Mouse (Mus musculus) cerebellum, adult 11 months (tissue): ENCODE measurements around the gene Wdr59.
"Not testable (repeated sequence)": the region's sequence is repeated elsewhere in the genome, so short reads cannot be mapped to it uniquely, and the experiment has no call there.

Source experiments
- DNase-seq: peaks from one replicate; pipeline ENCODE4 v3.0.0; 2022

The Wdr59 gene

DNA sequence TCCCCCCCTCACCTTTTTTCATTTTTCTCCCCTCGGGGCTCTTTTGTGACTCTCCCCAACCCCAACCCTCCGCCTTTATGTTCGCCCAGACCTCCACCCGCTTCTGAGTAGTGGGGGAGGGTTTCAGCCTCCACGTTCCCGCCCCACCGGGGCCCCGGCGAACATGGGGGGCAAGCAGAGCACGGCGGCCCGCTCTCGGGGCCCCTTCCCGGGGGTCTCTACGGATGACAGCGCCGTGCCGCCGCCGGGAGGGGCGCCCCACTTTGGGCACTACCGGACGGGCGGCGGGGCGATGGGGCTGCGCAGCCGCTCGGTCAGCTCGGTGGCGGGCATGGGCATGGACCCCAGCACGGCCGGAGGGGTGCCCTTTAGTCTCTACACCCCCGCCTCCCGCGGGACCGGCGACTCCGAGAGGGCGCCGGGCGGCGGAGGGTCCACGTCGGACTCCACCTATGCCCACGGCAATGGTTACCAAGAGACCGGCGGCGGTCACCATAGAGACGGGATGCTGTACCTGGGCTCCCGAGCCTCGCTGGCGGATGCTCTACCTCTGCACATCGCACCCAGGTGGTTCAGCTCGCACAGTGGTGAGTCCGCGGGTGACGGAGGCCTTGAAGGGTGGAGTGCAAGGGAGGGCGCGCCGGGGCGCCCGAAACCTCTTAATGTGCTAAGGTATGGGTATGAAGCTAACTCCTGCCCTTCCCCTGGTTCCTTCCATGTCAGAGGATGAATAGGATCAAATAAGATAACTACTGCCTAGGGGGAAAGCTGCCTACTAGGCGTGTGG, 15.3 kb upstream of the Wdr59 start:
- DNase-seq: peak; percentile 48

- peak; percentile 67 for DNase-seq
These were observed 14.4 kb upstream of the Wdr59 start, which contains the start of gene Znrf1 for GRCm38 (mm10) chr8:111536031-111536977. Znrf1 (plus strand) TSS chr8:111536097.

GRCm38 (mm10) chr8:111535491-111535890, 13.6 kb upstream of the Wdr59 start:
- DNase-seq: no peak

- no peak for DNase-seq
These were observed 11.6 kb upstream of the Wdr59 start for GRCm38 (mm10) chr8:111533503-111533902.

GRCm38 (mm10) chr8:111531621-111532020, 9.7 kb upstream of the Wdr59 start:
- DNase-seq: no peak

DNA sequence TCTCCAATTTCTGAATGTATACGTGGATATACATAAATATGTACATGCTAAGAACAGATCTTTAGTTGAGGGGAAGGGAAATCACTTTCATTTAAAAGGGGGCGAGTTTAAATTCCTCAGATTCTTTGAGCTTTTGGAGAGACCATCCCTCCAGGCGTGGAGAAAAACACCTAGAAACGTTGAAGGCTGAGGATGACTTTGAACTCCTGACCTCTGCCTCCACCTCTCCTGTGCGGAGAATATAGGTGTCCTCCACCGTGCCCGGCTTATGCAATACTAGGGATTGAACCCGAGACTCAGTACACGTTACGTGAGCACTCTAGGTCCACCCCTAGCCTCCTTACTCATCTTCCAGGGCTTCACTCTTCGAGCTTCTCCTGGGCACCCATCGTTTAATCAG, 9.3 kb upstream of the Wdr59 start:
- DNase-seq: no peak

GRCm38 (mm10) chr8:111528071-111528470, 6.2 kb upstream of the Wdr59 start:
- DNase-seq: no peak

GRCm38 (mm10) chr8:111527149-111527548, 5.3 kb upstream of the Wdr59 start:
- no peak for DNase-seq

DNA sequence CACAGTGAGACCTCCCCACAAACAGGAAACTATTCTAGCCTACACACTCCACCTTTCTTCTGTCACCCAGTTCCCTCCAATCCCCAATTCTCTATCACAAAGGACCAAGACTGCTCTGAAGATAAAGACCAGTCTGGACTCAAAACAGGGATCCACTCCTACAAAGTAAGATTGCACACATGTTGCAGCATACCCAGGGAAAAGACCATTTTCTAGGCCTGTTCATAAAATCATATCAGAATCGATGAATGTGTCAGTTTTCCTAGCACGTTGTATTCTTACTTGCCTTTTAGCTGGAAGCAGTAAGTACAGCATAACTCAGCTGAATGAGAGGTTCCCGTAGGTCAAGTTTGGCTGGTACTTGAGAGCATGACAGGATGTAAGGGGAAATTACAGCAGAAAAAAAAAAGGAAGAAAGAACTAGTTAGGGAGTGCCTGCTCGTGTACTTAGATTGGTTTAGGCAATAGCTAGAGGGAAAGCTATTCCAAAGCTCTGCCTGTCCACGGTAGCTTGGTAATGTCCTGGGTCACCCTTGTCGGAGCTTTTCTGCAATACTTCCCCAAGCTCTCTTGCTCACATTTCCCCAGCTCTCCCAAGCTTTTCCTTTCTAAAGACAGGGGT, 4.6 kb upstream of the Wdr59 start:
- no peak for DNase-seq

GRCm38 (mm10) chr8:111517466-111517865, 4.4 kb downstream of the Wdr59 start:
- DNase-seq: no peak

- DNase-seq: no peak
These were observed 5.3 kb downstream of the Wdr59 start for GRCm38 (mm10) chr8:111516451-111517035.

- DNase-seq: no peak
These were observed 8.4 kb downstream of the Wdr59 start for GRCm38 (mm10) chr8:111513446-111513845.

- DNase-seq: no peak
These were observed 9.0 kb downstream of the Wdr59 start for GRCm38 (mm10) chr8:111512941-111513340.

GRCm38 (mm10) chr8:111510401-111510800, 11.5 kb downstream of the Wdr59 start:
- no peak for DNase-seq

GRCm38 (mm10) chr8:111509278-111509677, 12.6 kb downstream of the Wdr59 start:
- no peak for DNase-seq

DNA sequence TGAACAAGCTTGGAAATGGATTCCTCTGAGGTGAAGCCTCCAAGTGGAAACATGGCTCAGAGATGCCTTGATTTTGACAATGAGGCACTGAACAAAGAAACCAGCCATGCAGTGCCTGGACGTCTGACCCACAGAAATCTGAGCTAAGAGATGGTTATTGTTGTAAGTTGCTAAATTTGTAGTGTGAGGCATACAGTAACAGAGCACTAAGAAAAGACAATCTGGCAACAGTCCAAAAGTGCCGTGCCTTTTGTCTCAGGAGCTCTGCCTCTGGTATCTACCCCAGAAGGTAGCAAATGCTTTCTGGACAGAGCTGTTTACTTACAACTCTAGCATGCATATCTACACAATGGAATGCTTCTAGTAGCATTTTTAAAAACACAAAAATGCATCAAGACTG, 13.3 kb downstream of the Wdr59 start:
- DNase-seq: no peak

DNA sequence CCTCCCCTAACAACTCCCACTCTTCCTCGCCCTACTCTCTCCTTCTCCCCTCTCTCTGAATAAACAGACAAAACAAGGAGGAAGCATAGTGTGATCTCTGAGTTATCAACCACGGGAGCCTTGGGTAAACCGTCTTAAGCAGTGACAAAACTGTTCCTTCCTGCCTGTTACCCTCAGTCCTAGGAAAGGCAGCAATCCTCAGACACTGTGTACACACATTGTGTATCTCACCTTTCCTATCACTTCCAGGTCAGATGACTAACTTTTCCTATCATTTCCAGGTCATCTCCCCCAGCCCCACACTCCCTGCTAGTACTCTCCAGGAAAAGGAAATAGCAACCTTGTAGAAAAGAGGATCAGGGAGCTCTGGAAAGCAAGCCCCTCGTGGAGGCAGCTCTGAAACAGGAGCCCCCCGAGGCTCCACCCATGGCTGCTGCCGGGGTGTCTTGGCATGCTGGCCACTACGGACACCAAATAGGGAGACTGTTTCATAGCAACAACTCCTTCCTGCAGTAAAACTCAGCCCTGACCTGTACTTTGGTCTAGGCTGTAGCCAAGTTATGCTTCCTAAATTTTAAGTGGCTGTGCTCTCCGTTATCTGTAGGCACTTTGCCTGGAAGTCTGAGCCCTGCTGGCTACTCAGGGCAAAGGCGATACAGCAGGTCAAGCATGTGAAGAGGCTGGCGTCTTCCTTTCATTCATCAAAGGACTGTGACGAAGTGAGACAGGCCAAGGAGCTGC, 20.0 kb downstream of the Wdr59 start:
- DNase-seq: no peak

GRCm38 (mm10) chr8:111498249-111498648, 23.6 kb downstream of the Wdr59 start:
- not testable (repeated sequence) for DNase-seq

GRCm38 (mm10) chr8:111496326-111496725, 25.6 kb downstream of the Wdr59 start:
- no peak for DNase-seq

DNA sequence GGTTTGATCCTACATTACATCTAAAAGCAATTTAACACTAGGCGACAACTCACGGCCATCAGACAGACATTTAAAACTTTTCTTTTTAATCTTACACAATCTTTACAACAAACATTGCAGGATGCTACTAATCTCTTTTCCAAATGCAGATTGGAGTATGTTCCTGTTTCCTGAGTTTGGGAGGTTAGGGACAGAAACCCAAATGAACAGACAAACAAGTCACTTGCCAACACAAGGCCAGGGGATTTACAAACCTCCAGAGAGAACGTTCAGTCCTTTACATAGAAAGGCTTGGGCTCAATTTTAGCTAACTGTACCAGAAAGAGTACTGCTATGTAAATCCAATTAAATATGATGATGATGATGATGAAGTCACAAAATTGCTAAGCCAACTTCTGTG, 28.7 kb downstream of the Wdr59 start:
- DNase-seq: no peak

DNA sequence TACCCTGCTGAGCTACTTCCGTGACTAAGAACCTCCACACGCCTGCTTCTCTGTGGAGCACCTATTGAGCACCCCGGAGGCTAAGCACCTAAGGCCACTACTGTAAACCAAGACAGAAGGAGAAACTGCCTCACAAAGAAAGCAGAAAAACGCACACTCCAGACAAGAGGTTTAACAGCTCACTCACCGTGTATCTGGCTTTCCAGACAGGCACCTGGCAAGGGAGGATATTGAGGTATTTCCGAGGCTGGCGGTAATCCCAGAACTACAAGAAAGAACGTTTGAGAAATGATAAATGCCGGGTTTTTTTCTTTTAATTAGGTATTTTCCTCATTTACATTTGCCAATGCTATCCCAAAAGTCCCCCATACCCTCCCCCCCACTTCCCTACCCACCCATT, 29.4 kb downstream of the Wdr59 start:
- DNase-seq: no peak

- no peak for DNase-seq
These were observed 30.7 kb downstream of the Wdr59 start for GRCm38 (mm10) chr8:111491191-111491590.
